Mouse (Mus musculus): ENCODE measurements at regions not wholly inside any gene's neighbourhood (a gene's known extent, or its start where the extent isn't known, plus 50 kb on each side); places are given as distances from the start of the nearest gene placed in this dataset. TPM values are rescaled to one million over a fixed set of nuclear protein-coding genes. Genes with fewer than 3 reads are reported as not detected.

DNA sequence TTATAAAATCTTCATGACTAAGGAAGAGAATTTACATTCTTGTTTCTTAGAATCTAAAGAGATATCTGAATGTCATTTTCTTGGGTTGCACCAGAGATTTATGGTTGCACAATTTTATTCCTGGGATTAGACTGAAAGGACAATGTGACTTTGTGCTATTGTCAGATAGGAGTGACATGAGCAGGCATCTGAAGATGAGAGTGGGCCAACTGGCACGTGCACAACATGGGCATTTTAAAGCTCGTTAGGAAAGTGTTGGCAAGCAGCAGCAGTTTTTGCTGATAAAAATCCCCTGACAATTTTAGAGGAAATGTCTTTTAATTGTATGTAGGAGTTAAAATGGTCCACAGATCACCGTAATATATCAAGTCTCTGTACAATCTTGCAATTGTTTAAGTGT, 178.9 kb upstream of the Tecrl start:
- no peak for DNase-seq (ENCODE audit: low spot score)

DNA sequence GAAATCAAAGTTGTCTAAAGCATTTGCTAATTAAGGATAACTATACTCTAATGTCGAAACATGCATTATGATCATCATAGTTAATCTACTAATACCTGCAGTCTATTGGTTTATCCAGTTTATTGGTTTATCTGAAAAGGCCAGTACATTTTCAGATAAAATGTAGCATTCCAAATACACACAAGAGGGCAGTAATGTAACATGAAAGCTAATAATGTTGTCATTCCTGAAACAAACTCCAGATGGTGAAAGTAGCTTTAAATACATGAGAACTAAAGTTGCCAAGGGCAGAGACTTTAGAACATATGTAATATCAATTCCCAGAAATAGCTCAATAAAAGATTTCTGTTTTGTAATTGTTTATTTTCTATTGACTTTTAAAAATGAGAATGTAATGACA, 163.7 kb upstream of the Tecrl start:
- no peak for DNase-seq (ENCODE audit: low spot score)

DNA sequence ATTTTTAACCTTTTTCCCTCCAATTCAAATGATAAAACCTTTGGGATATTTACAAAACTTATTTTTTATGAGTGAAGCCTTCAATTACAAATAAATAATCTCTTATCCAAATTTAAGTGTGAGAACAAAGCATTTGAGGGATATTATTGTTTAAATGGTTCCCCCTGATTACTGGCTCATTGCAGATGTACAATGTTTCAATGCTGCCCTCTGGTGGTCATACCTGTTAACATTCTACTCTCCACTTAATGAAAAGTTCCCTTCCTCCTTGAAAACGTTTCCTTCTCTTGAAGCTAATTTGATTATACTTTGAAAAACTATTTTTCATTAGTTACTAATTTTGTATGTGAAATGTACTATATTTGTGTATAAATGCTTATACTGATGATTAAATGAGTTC, 129.1 kb upstream of the Tecrl start:
- peak; percentile 4 for DNase-seq (ENCODE audit: low spot score)

DNA sequence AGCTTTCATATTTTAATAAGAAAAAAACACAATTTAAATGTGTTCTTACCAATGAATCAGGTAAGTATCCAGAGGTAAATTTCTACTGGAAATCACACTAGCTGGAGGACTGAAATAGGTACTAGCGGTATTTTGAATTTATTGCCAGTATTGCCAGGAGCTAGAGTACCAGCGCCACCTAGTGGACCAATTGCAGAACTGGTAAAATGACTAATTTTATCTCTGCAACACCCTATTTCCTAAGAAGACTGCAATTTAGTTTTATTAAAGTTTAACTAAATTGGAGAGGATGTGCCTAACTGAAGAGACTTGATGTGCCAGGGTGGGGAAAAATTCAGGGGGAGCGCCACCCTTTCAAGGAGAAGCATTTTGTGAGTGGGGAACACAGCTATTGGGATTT, 85.3 kb upstream of the Tecrl start:
- no peak for DNase-seq (ENCODE audit: low spot score)

DNA sequence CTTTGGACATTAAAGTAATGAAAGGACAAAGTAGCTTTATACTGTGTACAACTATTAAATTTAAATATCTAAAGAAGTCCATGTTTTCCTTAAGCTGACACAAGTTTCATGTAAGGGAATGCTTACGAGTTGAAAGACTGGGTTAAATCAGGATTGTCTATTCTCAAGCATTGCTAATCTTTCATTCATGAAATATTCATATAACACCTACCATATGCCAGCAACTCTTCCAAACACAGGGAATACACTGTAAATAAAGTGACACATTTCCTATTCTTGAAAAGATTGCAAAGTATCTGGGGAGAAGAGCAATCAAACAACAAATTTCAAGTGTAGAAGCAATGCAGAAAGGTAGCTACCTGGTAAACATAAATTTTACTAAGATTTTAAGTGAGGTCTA, 81.5 kb upstream of the Tecrl start:
- DNase-seq (ENCODE audit: low spot score), result no peak

DNA sequence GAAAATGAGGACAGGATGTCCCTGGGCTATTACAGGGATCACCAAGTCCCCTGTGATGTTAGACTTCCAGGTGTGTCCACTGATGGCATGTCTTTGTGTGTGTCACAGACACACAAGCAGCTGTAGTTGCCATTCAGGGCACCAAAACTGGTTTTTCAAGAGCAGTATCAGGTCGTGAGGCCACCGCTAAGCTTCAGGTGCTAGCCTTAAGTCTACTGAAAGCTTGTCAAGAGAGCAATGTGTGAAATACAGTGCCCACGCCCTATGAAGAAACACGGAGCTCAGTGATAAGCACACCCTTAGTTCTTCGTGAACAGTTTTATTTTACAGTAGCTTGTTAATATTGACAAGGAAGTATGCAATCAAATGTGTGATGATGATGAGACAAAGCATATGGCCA, 66.7 kb upstream of the Tecrl start:
- DNase-seq (ENCODE audit: low spot score), result no peak

DNA sequence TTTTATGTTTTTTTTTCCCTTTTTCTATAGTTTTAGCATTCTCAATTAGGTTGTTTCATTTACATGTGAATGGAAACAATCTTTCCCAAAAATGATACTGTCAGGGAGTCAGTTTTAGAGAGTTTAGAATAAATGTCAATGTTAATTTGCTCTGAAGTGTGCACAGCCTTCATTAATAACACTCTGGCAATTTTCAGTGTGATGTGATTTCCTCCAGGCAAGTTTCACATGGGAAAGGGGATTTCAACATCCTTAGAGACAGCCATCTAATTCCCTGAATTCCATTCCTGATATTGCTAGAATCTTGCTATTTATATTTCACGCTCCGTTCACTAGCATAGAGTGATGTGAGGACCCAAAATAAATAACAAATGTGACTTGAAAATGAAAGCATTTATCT, 55.2 kb upstream of the Tecrl start:
- no peak for DNase-seq (ENCODE audit: low spot score)

DNA sequence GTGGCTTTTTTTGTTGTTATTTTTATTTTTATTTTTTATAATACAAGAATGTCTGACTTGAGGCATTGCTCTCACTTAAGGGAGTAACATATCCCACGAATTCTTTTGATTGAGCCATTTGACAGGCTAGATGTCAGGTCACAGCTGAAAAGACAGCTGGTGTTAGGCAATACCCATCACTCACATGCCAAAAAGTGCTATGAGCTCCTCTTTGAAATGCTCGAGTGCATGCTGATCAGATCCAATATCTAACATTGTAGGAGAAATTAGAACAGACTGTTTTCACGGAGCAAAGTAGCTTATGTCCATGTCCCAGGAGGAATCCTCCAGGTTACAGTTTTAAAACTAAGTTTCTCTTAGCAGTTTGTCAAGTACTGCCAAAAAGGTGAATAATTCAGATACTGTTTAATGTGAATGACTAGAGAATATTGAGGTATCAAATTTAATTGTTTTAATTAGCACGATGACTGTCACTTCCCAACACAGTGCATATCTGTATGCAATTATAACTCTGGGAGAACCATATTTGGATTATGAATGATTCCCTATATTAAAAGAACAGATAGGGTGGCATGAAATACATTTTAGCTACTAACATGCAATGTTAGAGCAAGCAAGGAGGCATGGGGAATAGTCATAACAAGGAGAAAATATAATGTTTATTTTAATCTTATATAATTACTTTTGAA, 50.4 kb upstream of the Tecrl start:
- DNase-seq (ENCODE audit: low spot score), result no peak

Small RNA genes in the stretch of these regions (microRNA-seq; reads per million reads assigned to microRNA genes)
- gene Gm44303, result not detected
